8 mouse cellular contexts compared by ENCODE assay signal in the genomic region with DNA sequence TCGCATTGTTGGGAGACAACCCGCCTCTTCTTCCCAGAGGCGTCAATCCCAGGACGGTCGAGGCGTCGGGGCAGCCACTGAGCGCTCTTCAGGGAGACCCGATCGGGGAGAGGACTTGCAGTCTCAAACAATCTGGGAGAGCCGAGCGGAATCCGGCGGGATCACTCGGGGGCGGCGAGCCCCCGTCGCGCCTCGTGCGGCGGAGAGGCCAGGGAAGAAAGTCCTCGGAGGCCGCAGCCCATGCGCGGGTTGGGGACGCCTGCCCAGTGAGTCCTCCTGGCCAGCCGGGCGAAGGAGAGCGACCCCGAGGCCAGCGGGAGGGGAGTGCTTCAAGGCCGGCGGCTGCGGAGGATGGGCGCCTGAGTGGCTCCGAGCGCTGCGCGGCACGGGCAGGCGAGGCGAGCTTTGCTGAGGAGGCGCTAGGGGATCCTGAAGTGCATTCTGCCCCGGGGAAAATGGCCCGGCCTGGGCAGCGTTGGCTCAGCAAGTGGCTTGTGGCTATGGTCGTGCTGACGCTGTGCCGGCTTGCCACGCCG. TPM values are rescaled to one million over a fixed set of nuclear protein-coding genes. Genes with fewer than 3 reads are reported as not detected.
A peak's percentile ranks its signal among the peaks of the same experiment; 100 is the strongest.
DNase-seq lines count a peak whose midpoint lies in the region; ATAC-seq and TF ChIP-seq lines count a peak whose summit lies in the region.

No protein-coding gene starts in this region.

- peak; percentile 21 for DNase-seq in cerebellum, adult 11 months
- peak; percentile 35 for DNase-seq in cerebellum, adult 9-11 months
- DNase-seq in kidney, postnatal 0 days (ENCODE audit: low spot score) = peak; percentile 33
- no peak for DNase-seq in midbrain, embryonic 10.5 days (ENCODE audit: low spot score)
- DNase-seq in thymus, postnatal 4 days = peak; percentile 40

- H3K36me3 ChIP-seq in C2C12 (ENCODE audit: control insufficient read depth, insufficient read depth) = no peaks in the 10 kb centered on the region
- no peaks in the 10 kb centered on the region for H3K36me3 ChIP-seq in kidney, postnatal 0 days (ENCODE audit: insufficient read depth, low read length)
- no peaks in the 10 kb centered on the region for H3K36me3 ChIP-seq in midbrain, embryonic 10.5 days

- ATAC-seq in cerebellum, adult (ENCODE audit: insufficient number of reproducible peaks, low FRiP score, low TSS enrichment) = no peak
- ATAC-seq in granulocyte monocyte progenitor cell, adult 5-6 weeks (replicated peaks; ENCODE audit: poor library complexity, severe bottlenecking) = 0 out of 2 replicates have a peak, but pooled peaks have one; percentile 2
- ATAC-seq in kidney, postnatal 0 days (replicated peaks; ENCODE audit: low FRiP score, low read depth) = peak; percentile 8; the same call in 1 of the 2 replicates

- H3K79me3 ChIP-seq in C2C12 (ENCODE audit: low read depth) = no peaks in the 10 kb centered on the region

- peaks cover 8% of the 10 kb centered on the region; the same call in 1 of the 2 replicates for H3K4me1 ChIP-seq in kidney, postnatal 0 days (replicated peaks; ENCODE audit: insufficient read depth, low read length)
- peaks cover 41% of the 10 kb centered on the region for H3K4me1 ChIP-seq in midbrain, embryonic 10.5 days

- H3K4me2 ChIP-seq in kidney, postnatal 0 days (ENCODE audit: low read length) = peak overlapping the region; percentile 62

- peak overlapping the region; percentile 37 for H3K4me3 ChIP-seq in C2C12 (ENCODE audit: insufficient read depth, poor library complexity, severe bottlenecking)
- H3K4me3 ChIP-seq in kidney, postnatal 0 days (replicated peaks; ENCODE audit: low read depth, low read length) = peak overlapping the region; percentile 68
- peak overlapping the region; percentile 79 for H3K4me3 ChIP-seq in midbrain, embryonic 10.5 days

- H3K27me3 ChIP-seq in C2C12 (ENCODE audit: control insufficient read depth, insufficient read depth, insufficient read length) = no peaks in the 10 kb centered on the region
- H3K27me3 ChIP-seq in kidney, postnatal 0 days (ENCODE audit: insufficient read depth, low read length) = no peaks in the 10 kb centered on the region
- peaks cover 100% of the 10 kb centered on the region for H3K27me3 ChIP-seq in midbrain, embryonic 10.5 days (ENCODE audit: low read depth, poor library complexity, severe bottlenecking)

- WGBS in kidney, postnatal 0 days = 20% methylated on average over 49 of the region's 53 CpGs
- WGBS in midbrain, embryonic 10.5 days = 36% methylated on average over 53 of the region's 53 CpGs

- TF ChIP-seq CTCF in C2C12 (IDR thresholded peaks at IDR 0.05; ENCODE audit: control insufficient read depth, insufficient read depth, insufficient read length) = no peak
- TF ChIP-seq CTCF in kidney, postnatal 0 days (IDR thresholded peaks at IDR 0.05; ENCODE audit: low read depth) = no peak

- H3K9ac ChIP-seq in kidney, postnatal 0 days (ENCODE audit: low read depth, low read length) = peak overlapping the region; percentile 83

- peak overlapping the region; percentile 88 for H3K27ac ChIP-seq in kidney, postnatal 0 days
- H3K27ac ChIP-seq in midbrain, embryonic 10.5 days (replicated peaks) = peak overlapping the region; percentile 92

- H3ac ChIP-seq in C2C12 (ENCODE audit: control insufficient read depth, insufficient read length, low read depth) = peak overlapping the region; percentile 63

- no peaks in the 10 kb centered on the region for H3K9me3 ChIP-seq in kidney, postnatal 0 days (replicated peaks; ENCODE audit: low read length)
- H3K9me3 ChIP-seq in midbrain, embryonic 10.5 days (replicated peaks) = no peaks in the 10 kb centered on the region

- H3K79me2 ChIP-seq in C2C12 (ENCODE audit: control insufficient read depth, insufficient read depth) = peaks cover 40% of the 10 kb centered on the region

TF ChIP-seq in C2C12, 6 proteins besides CTCF, POLR2A, EP300 and RAD21:
- TF ChIP-seq MYOG (IDR thresholded peaks at IDR 0.05; ENCODE audit: control insufficient read depth, extremely low read depth, insufficient read length) (no peak), MAX (IDR thresholded peaks at IDR 0.05) (no peak), USF1 (IDR thresholded peaks at IDR 0.05; ENCODE audit: low read depth) (no peak), FOSL1 (IDR thresholded peaks at IDR 0.05; ENCODE audit: insufficient read depth, low read length, poor library complexity, severe bottlenecking) (no peak), MYOD1 (IDR thresholded peaks at IDR 0.05; ENCODE audit: control insufficient read depth, insufficient read length, low read depth) (no peak), CEBPB (IDR thresholded peaks at IDR 0.05; ENCODE audit: low read depth) (no peak)

RNA-seq across cellular contexts. Expression of gene Efnb1, which starts 0.6 kb away (rescaled TPM):
- polyA plus RNA-seq in C2C12 (2012; fragmentation: generic; extraction: Trizol) = 18.3 TPM
- total RNA-seq in granulocyte monocyte progenitor cell, adult 5-6 weeks (2014; fragmentation: Nextera tagmentation) = 0.47 and 0.62 TPM in 2 replicates
- 0.34 and 0.46 TPM in 2 replicates for total RNA-seq in granulocyte monocyte progenitor cell, adult 5-6 weeks (2017)
- polyA plus RNA-seq in kidney, postnatal 0 days (2015; fragmentation: Nextera tagmentation; extraction: Ambion mirVana) = 51.2 and 64.4 TPM in 2 replicates
- polyA plus RNA-seq in midbrain, embryonic 10.5 days (2016; fragmentation: Nextera tagmentation; extraction: Ambion mirVana) = 49.3 and 50.6 TPM in 2 replicates
